Mouse (Mus musculus) forebrain, embryonic 12.5 days (tissue): ENCODE measurements around the gene Selenos. TPM values are rescaled to one million over a fixed set of nuclear protein-coding genes. Genes with fewer than 3 reads are reported as not detected.

ENCODE experiments used
- polyA plus RNA-seq: library from polyadenylated mRNA; unstranded; fragments of >200 nt; fragmentation: Nextera tagmentation; extraction: Ambion mirVana; gene quantifications from 2 replicates; pipeline ENCODE4 v1.2.1, GENCODE M21; 2016

Selenos gene
- polyA plus RNA-seq, 1 experiment from 2014 or later = 63.7 TPM

Other genes with a start within 250 kb of the Selenos start
- gene Pcsk6, start 217.9 kb upstream of the Selenos start, polyA plus RNA-seq = 1.6 and 2.5 TPM in 2 replicates
- not detected in 2 replicates for gene Gm45213, start 36.0 kb upstream of the Selenos start, polyA plus RNA-seq
- 227 and 231 TPM in 2 replicates for gene Snrpa1, start 20.6 kb upstream of the Selenos start, polyA plus RNA-seq
- gene Chsy1, start 29.9 kb downstream of the Selenos start, polyA plus RNA-seq = 13.3 and 15.9 TPM in 2 replicates